In the genomic region with DNA sequence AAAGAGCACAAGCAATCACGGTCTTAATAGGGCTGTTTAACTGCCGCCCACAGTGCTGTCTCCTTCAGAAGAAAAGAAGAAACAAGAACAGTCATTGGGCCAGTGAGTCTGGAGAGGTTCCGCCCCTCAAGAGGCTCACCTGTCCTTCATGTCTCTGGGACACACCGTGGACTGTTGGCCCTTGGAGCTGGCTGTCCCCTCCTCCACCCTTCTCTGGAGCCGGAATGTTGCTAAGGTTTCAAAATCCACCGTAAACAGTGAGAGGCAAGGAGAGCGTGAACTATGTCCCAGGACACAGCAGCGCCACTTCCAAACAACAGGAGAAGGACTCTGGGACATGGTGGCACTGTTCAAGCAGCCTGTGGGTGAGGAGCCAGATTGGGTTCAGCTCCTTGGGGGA, we compare ENCODE assay signal across 16 mouse cellular contexts. TPM values are rescaled to one million over a fixed set of nuclear protein-coding genes. Genes with fewer than 3 reads are reported as not detected.
DNase-seq lines count a peak whose midpoint lies in the region; ATAC-seq and TF ChIP-seq lines count a peak whose summit lies in the region.
"Had no signal": no experiment of that assay in that cellular context is flagged by ENCODE, and none has a peak within 500 bp of the region (broad histone marks: within the 10 kb centered on the region; RNA-seq: fewer than 3 reads in every experiment).

No protein-coding gene starts in this region.

- H3K4me1 ChIP-seq in kidney, embryonic 14.5 days (ENCODE audit: control insufficient read depth, insufficient read depth, low read length): no peaks in the 10 kb centered on the region
- H3K4me1 ChIP-seq in intestine, embryonic 16.5 days (ENCODE audit: control insufficient read depth, insufficient read depth, low read length): peaks cover 15% of the 10 kb centered on the region
- H3K4me1 ChIP-seq in lung, adult 2 months (ENCODE audit: control insufficient read depth, insufficient read depth, low read length): no peaks in the 10 kb centered on the region
- peaks cover 2% of the 10 kb centered on the region; the same call in 1 of the 2 replicates for H3K4me1 ChIP-seq in stomach, embryonic 16.5 days (ENCODE audit: control insufficient read depth, insufficient read depth, low read length)

- TF ChIP-seq POLR2A in lung, adult 2 months (IDR thresholded peaks at IDR 0.05; ENCODE audit: borderline replicate concordance, extremely low read depth, low read depth, low read length): peak; percentile 61; the same call in 1 of the 2 replicates

- no peaks in the 10 kb centered on the region for H3K36me3 ChIP-seq in kidney, embryonic 14.5 days (ENCODE audit: control insufficient read depth, insufficient read depth, low read length)
- H3K36me3 ChIP-seq in intestine, embryonic 16.5 days (ENCODE audit: control insufficient read depth, insufficient read depth, low read length): no peaks in the 10 kb centered on the region
- no peaks in the 10 kb centered on the region for H3K36me3 ChIP-seq in stomach, embryonic 16.5 days (ENCODE audit: control insufficient read depth, insufficient read depth, low read length)
- H3K36me3 ChIP-seq: hindbrain, embryonic 15.5 days; midbrain, embryonic 12.5 days had no signal

- no peak overlapping the region for H3K4me3 ChIP-seq in kidney, embryonic 14.5 days (ENCODE audit: low read length)
- H3K4me3 ChIP-seq in intestine, embryonic 16.5 days (ENCODE audit: low read length): no peak overlapping the region
- H3K4me3 ChIP-seq in lung, adult 2 months (replicated peaks; ENCODE audit: extremely low read depth, low read depth, low read length): no peak overlapping the region
- H3K4me3 ChIP-seq in stomach, embryonic 16.5 days (replicated peaks; ENCODE audit: low read length): no peak overlapping the region
- H3K4me3 ChIP-seq: erythroblast, embryonic 14.5 days; hindbrain, embryonic 15.5 days; midbrain, embryonic 12.5 days had no signal

- ATAC-seq in kidney, embryonic 14.5 days (ENCODE audit: low FRiP score, low TSS enrichment): no peak
- ATAC-seq in intestine, embryonic 16.5 days: peak; percentile 97
- peak; percentile 63; the same call in 1 of the 2 replicates for ATAC-seq in stomach, embryonic 16.5 days (ENCODE audit: insufficient read depth, low FRiP score)

- TF ChIP-seq CTCF in lung, adult 2 months (IDR thresholded peaks at IDR 0.05; ENCODE audit: insufficient read depth, low read length): no peak

- peak; percentile 83 for DNase-seq in kidney, adult 11 months
- DNase-seq in lung, adult 2 months: peak; percentile 73
- DNase-seq in adrenal gland, adult 2 months: no peak
- no peak for DNase-seq in frontal cortex, postnatal 36 days (ENCODE audit: low spot score in 2 of 2)
- no peak for DNase-seq in cerebellum, adult 18-20 months
- DNase-seq: adrenal gland, postnatal 14 days; layer of hippocampus, postnatal 36 days had no signal

- H3K27me3 ChIP-seq in kidney, embryonic 14.5 days (ENCODE audit: control insufficient read depth, insufficient read depth, low read length): no peaks in the 10 kb centered on the region
- no peaks in the 10 kb centered on the region for H3K27me3 ChIP-seq in intestine, embryonic 16.5 days (replicated peaks; ENCODE audit: control insufficient read depth, insufficient read depth, low read length)
- H3K27me3 ChIP-seq in stomach, embryonic 16.5 days (ENCODE audit: control insufficient read depth, insufficient read depth, low read length): no peaks in the 10 kb centered on the region
- H3K27me3 ChIP-seq: hindbrain, embryonic 15.5 days; midbrain, embryonic 12.5 days had no signal

- WGBS in kidney, embryonic 14.5 days: 75% methylated on average over 8 of the region's 8 CpGs
- WGBS in intestine, embryonic 16.5 days: 62% methylated on average over 8 of the region's 8 CpGs
- 54% methylated on average over 8 of the region's 8 CpGs for WGBS in lung, adult 2 months
- WGBS in stomach, embryonic 16.5 days: 57% methylated on average over 8 of the region's 8 CpGs

- H3K27ac ChIP-seq in kidney, embryonic 14.5 days (ENCODE audit: low read depth, low read length): no peak overlapping the region
- H3K27ac ChIP-seq in intestine, embryonic 16.5 days (ENCODE audit: low read length): peak overlapping the region; percentile 81
- H3K27ac ChIP-seq in stomach, embryonic 16.5 days (ENCODE audit: low read length): no peak overlapping the region
- H3K27ac ChIP-seq: hindbrain, embryonic 15.5 days; midbrain, embryonic 12.5 days had no signal

- no peak overlapping the region for H3K4me2 ChIP-seq in kidney, embryonic 14.5 days (replicated peaks; ENCODE audit: low read depth, low read length)
- H3K4me2 ChIP-seq in intestine, embryonic 16.5 days (ENCODE audit: low read depth, low read length): 0 out of 2 replicates have a peak overlapping the region, but pooled peaks have one; percentile 21
- H3K4me2 ChIP-seq in stomach, embryonic 16.5 days (ENCODE audit: low read depth, low read length): no peak overlapping the region
- H3K4me2 ChIP-seq: hindbrain, embryonic 15.5 days; midbrain, embryonic 12.5 days had no signal

- H3K9me3 ChIP-seq in kidney, embryonic 14.5 days (ENCODE audit: control insufficient read depth, low read length): no peaks in the 10 kb centered on the region
- H3K9me3 ChIP-seq in intestine, embryonic 16.5 days (ENCODE audit: control insufficient read depth, low read length): no peaks in the 10 kb centered on the region; the same call in 1 of the 2 replicates
- H3K9me3 ChIP-seq in stomach, embryonic 16.5 days (replicated peaks; ENCODE audit: control insufficient read depth, low read length): no peaks in the 10 kb centered on the region
- H3K9me3 ChIP-seq: hindbrain, embryonic 15.5 days had no signal

- no peak overlapping the region for H3K9ac ChIP-seq in kidney, embryonic 14.5 days (ENCODE audit: low read depth, low read length)
- no peak overlapping the region for H3K9ac ChIP-seq in intestine, embryonic 16.5 days (ENCODE audit: low read depth, low read length)
- no peak overlapping the region for H3K9ac ChIP-seq in stomach, embryonic 16.5 days (ENCODE audit: low read length)
- H3K9ac ChIP-seq: hindbrain, embryonic 15.5 days; midbrain, embryonic 12.5 days had no signal

RNA-seq across cellular contexts. Expression of gene Myh14, which starts 13.0 kb away (rescaled TPM):
- 1.3 and 1.8 TPM in 2 replicates for polyA plus RNA-seq in kidney, embryonic 14.5 days (2014; fragmentation: Nextera tagmentation; extraction: Ambion mirVana)
- 70.3 and 81.3 TPM in 2 replicates for polyA plus RNA-seq in intestine, embryonic 16.5 days (2015; fragmentation: Nextera tagmentation; extraction: Ambion mirVana)
- polyA plus RNA-seq in lung, adult 2 months (2012; rRNA removed): 223 and 227 TPM in 2 replicates
- polyA plus RNA-seq in stomach, embryonic 16.5 days (2015; fragmentation: Nextera tagmentation; extraction: Ambion mirVana): 17.5 and 20.5 TPM in 2 replicates
- 1 to 10 TPM; 3.2 to 5.6 TPM for total RNA-seq in adrenal gland, adult 2 months (2021)
- polyA plus RNA-seq in adrenal gland, adult 2 months (2012; rRNA removed): 1.2 and 1.7 TPM in 2 replicates

RNA-seq across cellular contexts. Expression of gene Izumo2, which starts 24.9 kb away (rescaled TPM):
- not detected in 2 replicates for polyA plus RNA-seq in kidney, embryonic 14.5 days (2014; fragmentation: Nextera tagmentation; extraction: Ambion mirVana)
- polyA plus RNA-seq in intestine, embryonic 16.5 days (2015; fragmentation: Nextera tagmentation; extraction: Ambion mirVana): not detected in 2 replicates
- not detected in 2 replicates for polyA plus RNA-seq in lung, adult 2 months (2012; rRNA removed)
- polyA plus RNA-seq in stomach, embryonic 16.5 days (2015; fragmentation: Nextera tagmentation; extraction: Ambion mirVana): not detected in 2 replicates
- total RNA-seq in adrenal gland, adult 2 months (2021): not detected
- not detected in 2 replicates for polyA plus RNA-seq in adrenal gland, adult 2 months (2012; rRNA removed)
- total RNA-seq: adrenal gland, postnatal 14 days; gastrocnemius, adult 18-20 months; layer of hippocampus, postnatal 36 days had no signal
- polyA plus RNA-seq: erythroblast, embryonic 14.5 days; hindbrain, embryonic 15.5 days; limb, embryonic 14.5 days; midbrain, embryonic 12.5 days; neural tube, embryonic 14.5 days had no signal

Comparison
In these comparisons a context has a peak if more than half of its experiments do, and no peak if none do; other contexts are left out.
1. DNase-seq: peak in kidney, adult 11 months (single experiment) and lung, adult 2 months (single experiment); none in adrenal gland, adult 2 months (single experiment), frontal cortex, postnatal 36 days (0 of 2) and cerebellum, adult 18-20 months (0 of 2).